Mouse (Mus musculus) ES-Bruce4 (cell line): Measurements from ENCODE around the gene Ccdc61.

Source experiments
- CTCF ChIP-seq: IDR thresholded peaks from one replicate; pipeline ENCODE4 v1.8.1; 2011; ENCODE audit warnings: low read depth, low read length
- EP300 ChIP-seq: IDR thresholded peaks from 2 replicates; pipeline ENCODE4 v1.6.1; 2011; ENCODE audit warnings: low read depth, low read length; ENCODE audit not compliant: insufficient read depth

GRCm38 (mm10) chr7:18875372-18875771 lies 34.8 kb downstream of the Ccdc61 start:
- TF ChIP-seq CTCF (no peak), EP300 (no peak)
